Mouse (Mus musculus) ES-E14 (cell line): ENCODE results near the gene Sulf2. TPM values are rescaled to one million over a fixed set of nuclear protein-coding genes. Genes with fewer than 3 reads are reported as not detected.
A peak's percentile ranks its signal among the peaks of the same experiment; 100 is the strongest.

ENCODE experiments used
- DNase-seq: peaks from one replicate; pipeline ENCODE4 v3.0.0-alpha.2; 2013; ENCODE audit warnings: low read depth, low spot score
- H3K27ac ChIP-seq: 2 replicates; pipeline ENCODE4 v1.5.1; 2012; ENCODE audit warnings: low read depth, mild to moderate bottlenecking, low read length, moderate library complexity, mixed read lengths; ENCODE audit not compliant: poor library complexity, insufficient read depth, severe bottlenecking
- H3K36me3 ChIP-seq: 2 replicates; pipeline ENCODE4 v1.6.1; 2012; ENCODE audit warnings: mild to moderate bottlenecking, low read length, moderate library complexity, mixed read lengths; ENCODE audit not compliant: control insufficient read depth, poor library complexity, insufficient read depth, severe bottlenecking
- H3K4me1 ChIP-seq, 2 experiments: fragments of 150-350 bp in 1 of 2; sonication (generic) in 1 of 2; 2 replicates each; pipeline ENCODE4 v1.6.1; 2012; ENCODE audit warnings: low read length in 2 of 2, mild to moderate bottlenecking in 1 of 2, mixed read lengths in 1 of 2; ENCODE audit not compliant: control insufficient read depth in 2 of 2, insufficient read depth in 2 of 2, poor library complexity in 1 of 2
- H3K4me3 ChIP-seq, 2 experiments: fragments of 150-350 bp in 1 of 2; sonication (generic) in 1 of 2; 2 replicates each; pipeline ENCODE4 v1.5.1; 2012; ENCODE audit warnings: low read length in 2 of 2, low read depth in 1 of 2, mild to moderate bottlenecking in 1 of 2, mixed read lengths in 1 of 2; ENCODE audit not compliant: insufficient read depth in 1 of 2, poor library complexity in 1 of 2, severe bottlenecking in 1 of 2
- H3K9ac ChIP-seq: 2 replicates; pipeline ENCODE4 v1.6.1; 2012; ENCODE audit warnings: low read depth, mild to moderate bottlenecking, low read length, mixed read lengths; ENCODE audit not compliant: poor library complexity, insufficient read depth, severe bottlenecking
- H3K9me3 ChIP-seq: fragments of 150-350 bp; sonication (generic); 2 replicates; pipeline ENCODE4 v1.6.1; 2012; ENCODE audit warnings: low read depth, mild to moderate bottlenecking, low read length; ENCODE audit not compliant: control insufficient read depth, insufficient read depth
- CHD2 ChIP-seq: IDR thresholded peaks from 2 replicates; pipeline ENCODE4 v1.6.1; 2014; ENCODE audit warnings: mild to moderate bottlenecking, low read depth, low read length, inconsistent platforms
- HCFC1 ChIP-seq: IDR thresholded peaks from 2 replicates; pipeline ENCODE4 v1.6.1; 2012; ENCODE audit warnings: low read length, inconsistent platforms, borderline replicate concordance; ENCODE audit not compliant: insufficient read depth
- MAFK ChIP-seq: IDR thresholded peaks from 2 replicates; pipeline ENCODE4 v1.6.1; 2014; ENCODE audit warnings: mild to moderate bottlenecking, low read depth, low read length, inconsistent platforms; ENCODE audit not compliant: insufficient read depth
- ZC3H11A ChIP-seq: IDR thresholded peaks from 2 replicates; pipeline ENCODE4 v1.6.1; 2012; ENCODE audit warnings: low read depth, mild to moderate bottlenecking, inconsistent platforms, low read length, borderline replicate concordance
- ZNF384 ChIP-seq: IDR thresholded peaks from 2 replicates; pipeline ENCODE4 v1.6.1; 2012; ENCODE audit warnings: low read depth, low read length, inconsistent platforms
- in situ Hi-C, 2 experiments: fragments of 600-800 bp; cut with MboI; formaldehyde crosslinking; loops; one replicate each; pipeline ENCODE4 v1.15.1; 2025; ENCODE audit warnings: low sequenced_read_pairs in 2 of 2, inconsistent platforms in 1 of 2; ENCODE audit not compliant: unreplicated experiment in 2 of 2
- total RNA-seq: library from RNA; depleted of rRNA; stranded (reverse); fragments of 300-350 nt; gene quantifications from 2 replicates; pipeline ENCODE4 v1.2.3, GENCODE M21; 2012

Gene Sulf2
- total RNA-seq, 1 experiment, result 102 TPM

DNA sequence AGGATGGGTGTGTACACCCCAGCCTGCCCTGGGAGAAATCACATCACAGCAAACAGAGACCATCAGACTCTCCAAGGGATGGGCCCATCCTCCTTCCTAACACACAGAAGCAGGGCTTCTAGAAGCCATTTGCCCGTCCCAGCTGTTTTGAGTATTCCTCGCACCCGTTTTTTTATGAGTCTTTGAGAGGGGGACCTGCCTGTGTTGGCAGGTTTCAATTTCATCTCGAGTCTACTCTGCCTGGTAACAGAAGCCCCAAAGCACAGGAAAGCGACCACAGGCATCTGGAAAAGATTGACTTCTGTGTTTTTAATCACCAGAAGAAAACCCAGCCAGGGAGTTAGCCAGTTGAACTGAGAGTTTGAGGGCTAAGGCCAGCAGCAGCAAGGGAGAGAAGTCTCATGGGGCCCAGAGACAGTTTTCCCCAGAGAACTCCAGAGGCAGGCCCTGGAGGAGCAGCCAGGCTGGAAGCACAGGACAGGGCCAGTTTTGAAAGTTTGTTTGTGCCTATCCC, 24.7 kb upstream of the Sulf2 start:
- DNase-seq, result no peak
- in situ Hi-C loops, result no loop called here
- Histone ChIP-seq H3K4me1 (peaks cover 20 to 46% of the 10 kb centered on the region in 2 experiments), H3K9me3 (no peaks in the 10 kb centered on the region), H3K9ac (peak overlapping the region; percentile 12; the same call in 1 of the 2 replicates), H3K4me3 (no peak overlapping the region), H3K36me3 (no peaks in the 10 kb centered on the region), H3K27ac (peak overlapping the region; percentile 6; the same call in 1 of the 2 replicates)
- TF ChIP-seq CHD2 (no peak), MAFK (no peak), ZC3H11A (no peak), HCFC1 (no peak), ZNF384 (no peak)

DNA sequence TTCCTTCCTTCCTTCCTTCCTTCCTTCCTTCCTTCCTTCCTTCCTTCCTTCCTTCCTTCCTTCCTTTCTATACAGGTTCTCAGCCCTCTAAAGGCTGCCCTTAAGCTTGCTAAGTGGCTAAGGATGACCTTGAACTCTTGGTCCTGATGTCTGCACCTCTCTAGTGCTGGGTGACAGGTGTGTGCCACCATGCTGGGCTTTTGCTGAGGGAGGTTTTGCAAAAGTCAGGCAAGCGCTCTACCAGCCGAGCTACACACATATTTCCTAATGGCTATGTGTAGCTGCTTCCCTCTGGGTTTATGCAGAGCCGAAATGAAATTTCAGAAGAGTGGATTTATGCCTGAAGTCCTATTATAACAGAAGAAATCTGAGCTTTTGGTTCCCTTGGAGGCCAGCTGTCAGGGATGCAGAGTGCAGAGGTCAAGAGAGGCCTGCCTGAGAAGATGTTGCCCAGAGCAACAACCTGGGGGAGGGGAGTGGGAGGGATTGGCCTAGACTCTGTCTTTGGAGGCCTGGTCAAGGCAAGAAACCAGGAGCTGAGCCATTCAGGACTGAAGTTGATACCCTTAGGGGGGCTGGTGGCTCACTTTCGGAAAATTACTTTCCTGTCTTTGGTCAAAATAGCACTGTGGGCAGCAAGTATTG, 24.1 kb upstream of the Sulf2 start:
- TF ChIP-seq ZC3H11A (no peak), MAFK (no peak), ZNF384 (no peak), CHD2 (no peak), HCFC1 (no peak)
- in situ Hi-C loops, result no loop called here
- H3K9me3 ChIP-seq, result no peaks in the 10 kb centered on the region
- no peak for DNase-seq
- H3K9ac ChIP-seq, result no peak overlapping the region
- H3K4me1 ChIP-seq, result peaks cover 21 to 44% of the 10 kb centered on the region in 2 experiments
- H3K36me3 ChIP-seq, result no peaks in the 10 kb centered on the region
- H3K4me3 ChIP-seq, result no peak overlapping the region
- peak overlapping the region; percentile 6; the same call in 1 of the 2 replicates for H3K27ac ChIP-seq

DNA sequence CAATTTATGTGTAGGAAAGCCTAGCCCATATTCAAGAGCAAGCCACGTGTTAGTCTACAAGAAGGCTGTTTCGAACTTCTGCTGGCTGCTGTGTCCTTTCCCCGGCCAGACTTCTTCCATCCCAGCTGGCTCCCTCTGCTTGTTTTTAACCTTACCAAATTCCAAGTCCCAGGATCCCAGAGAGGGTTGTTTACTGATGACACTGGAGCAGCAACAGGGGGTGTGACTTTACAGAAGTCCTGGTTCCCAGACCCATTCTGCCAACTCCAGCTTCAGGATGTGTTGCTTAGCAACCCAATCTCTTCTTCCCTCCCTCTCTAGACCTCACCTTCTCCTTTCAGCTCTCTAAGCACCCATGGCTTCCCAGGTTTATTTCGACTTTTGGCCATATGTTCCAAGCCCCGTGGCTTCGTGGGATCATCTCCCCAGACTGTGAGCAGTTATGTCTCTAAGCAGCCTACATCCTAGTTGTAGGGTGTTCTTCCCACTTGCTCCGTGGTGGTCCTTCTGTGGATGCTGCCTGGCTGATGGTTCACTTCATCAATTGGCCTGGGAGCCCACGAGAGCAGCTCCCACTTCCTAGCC, 20.2 kb upstream of the Sulf2 start:
- TF ChIP-seq ZNF384, result no peak
- no peak for TF ChIP-seq MAFK
- TF ChIP-seq ZC3H11A, result no peak
- TF ChIP-seq CHD2, result no peak
- no peak for TF ChIP-seq HCFC1
- Histone ChIP-seq H3K4me3 (no peak overlapping the region), H3K36me3 (no peaks in the 10 kb centered on the region), H3K27ac (no peak overlapping the region), H3K9me3 (no peaks in the 10 kb centered on the region), H3K9ac (no peak overlapping the region), H3K4me1 (peaks cover 18 to 45% of the 10 kb centered on the region in 2 experiments)
- no peak for DNase-seq
- in situ Hi-C loops, result no loop called here

DNA sequence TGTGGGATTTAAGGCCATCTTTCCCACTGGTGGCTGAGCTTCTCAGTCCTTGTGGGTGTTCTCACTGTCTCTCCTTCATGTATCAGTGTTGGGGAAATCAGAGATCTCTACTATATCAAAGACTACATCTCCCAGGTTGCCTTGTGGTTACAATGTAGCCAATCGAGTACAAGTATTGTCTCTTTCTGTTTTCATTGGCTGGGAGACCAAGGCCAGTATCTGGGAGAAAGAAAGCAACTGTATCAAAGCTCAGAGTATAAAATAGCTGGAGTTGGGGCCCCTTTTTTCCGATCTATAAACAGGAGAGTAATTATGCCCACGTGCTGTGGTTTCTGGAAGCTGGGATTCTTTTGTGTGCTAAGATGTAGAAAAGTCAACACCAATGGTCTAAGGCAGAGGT, 19.7 kb upstream of the Sulf2 start:
- Histone ChIP-seq H3K27ac (no peak overlapping the region), H3K9ac (no peak overlapping the region), H3K4me1 (peaks cover 15 to 48% of the 10 kb centered on the region in 2 experiments), H3K36me3 (no peaks in the 10 kb centered on the region), H3K9me3 (no peaks in the 10 kb centered on the region), H3K4me3 (no peak overlapping the region)
- TF ChIP-seq HCFC1, result peak; percentile 88
- TF ChIP-seq ZC3H11A, result no peak
- no peak for DNase-seq
- in situ Hi-C loops, result no loop called here
